Mouse (Mus musculus) heart, embryonic 14.5 days (tissue): ENCODE data around the gene Scai. TPM values are rescaled to one million over a fixed set of nuclear protein-coding genes. Genes with fewer than 3 reads are reported as not detected.

Source experiments
- ATAC-seq: fragments of 200-750 bp; cut with Nextera tagmentation; 2 replicates; pipeline ENCODE4 v1.8.0; 2017; ENCODE audit warnings: low read depth, moderate TSS enrichment; ENCODE audit not compliant: insufficient number of reproducible peaks, insufficient read depth, low FRiP score
- H3K27ac ChIP-seq, 2 experiments: fragments of 200-500 bp in 1 of 2; fragments of 300-500 bp in 1 of 2; sonication (generic) in 1 of 2; replicated peaks in 1 of 2; 2 replicates each; pipeline ENCODE4 v1.5.1; 2012 to 2014; ENCODE audit warnings: low read depth in 2 of 2, low read length in 2 of 2, control low read depth in 1 of 2, mild to moderate bottlenecking in 1 of 2, mixed read lengths in 1 of 2; ENCODE audit not compliant: control insufficient read depth in 1 of 2, insufficient read depth in 1 of 2
- H3K27me3 ChIP-seq: fragments of 300-500 bp; sonication (generic); 2 replicates; pipeline ENCODE4 v1.6.1; 2014; ENCODE audit warnings: mild to moderate bottlenecking, low read length, control low read depth; ENCODE audit not compliant: control insufficient read depth, insufficient read depth
- H3K36me3 ChIP-seq: fragments of 300-500 bp; sonication (generic); 2 replicates; pipeline ENCODE4 v1.6.1; 2014; ENCODE audit warnings: mild to moderate bottlenecking, control low read depth, low read length, mixed read lengths; ENCODE audit not compliant: control insufficient read depth, insufficient read depth
- H3K4me1 ChIP-seq, 2 experiments: fragments of 200-500 bp in 1 of 2; fragments of 300-500 bp in 1 of 2; sonication (generic) in 1 of 2; 2 replicates each; pipeline ENCODE4 v1.6.1; 2012 to 2014; ENCODE audit warnings: low read length in 2 of 2, control low read depth in 1 of 2, mixed read lengths in 1 of 2; ENCODE audit not compliant: control insufficient read depth in 2 of 2, insufficient read depth in 2 of 2
- H3K4me2 ChIP-seq: fragments of 300-500 bp; sonication (generic); 2 replicates; pipeline ENCODE4 v1.6.1; 2014; ENCODE audit warnings: mild to moderate bottlenecking, low read length
- H3K4me3 ChIP-seq, 2 experiments: fragments of 200-500 bp in 1 of 2; fragments of 300-500 bp in 1 of 2; sonication (generic) in 1 of 2; 2 replicates each; pipeline ENCODE4 v1.5.1; 2012 to 2014; ENCODE audit warnings: low read length in 2 of 2, mild to moderate bottlenecking in 2 of 2, control low read depth in 1 of 2, low read depth in 1 of 2, moderate library complexity in 1 of 2; ENCODE audit not compliant: control insufficient read depth in 1 of 2, insufficient read depth in 1 of 2
- H3K9ac ChIP-seq: fragments of 300-500 bp; sonication (generic); 2 replicates; pipeline ENCODE4 v1.6.1; 2014; ENCODE audit warnings: mild to moderate bottlenecking, low read length
- H3K9me3 ChIP-seq: fragments of 300-500 bp; sonication (generic); 2 replicates; pipeline ENCODE4 v1.6.1; 2016; ENCODE audit warnings: low read length, control low read depth; ENCODE audit not compliant: control insufficient read depth
- WGBS: fragments of 180-500 bp; shearing (Covaris S2); extraction: QIAGEN DNeasy Blood & Tissue Kit; methylation state at CpG from one replicate; pipeline ENCODE4 v1.1.7; 2014; 5-methylcytosine and 5-hydroxymethylcytosine counted together
- polyA plus RNA-seq: library from polyadenylated mRNA; unstranded; fragments of >200 nt; fragmentation: Nextera tagmentation; extraction: Ambion mirVana; gene quantifications from 2 replicates; pipeline ENCODE4 v1.2.1, GENCODE M21; 2014

Gene Scai
- polyA plus RNA-seq, 1 experiment from 2014 or later, result 6.7 TPM

- Histone ChIP-seq H3K27me3 (no peaks in the 10 kb centered on the region), H3K4me2 (no peak overlapping the region), H3K4me3 (no peak overlapping the region), H3K9me3 (no peaks in the 10 kb centered on the region), H3K9ac (no peak overlapping the region), H3K36me3 (no peaks in the 10 kb centered on the region), H3K4me1 (peaks cover 0 to 4% of the 10 kb centered on the region in 2 experiments; a peak in 2 of 4 replicates), H3K27ac (no peak overlapping the region)
- 47% methylated on average over 1 of the region's 1 CpGs for WGBS
- no peak for ATAC-seq
These were observed 32.6 kb downstream of the Scai start for GRCm38 (mm10) chr2:39157916-39158315.

GRCm38 (mm10) chr2:39156821-39157220 is 33.7 kb downstream of the Scai start:
- no peak for ATAC-seq
- WGBS, result 88% methylated on average over 1 of the region's 1 CpGs
- no peak overlapping the region for H3K27ac ChIP-seq
- peaks cover 0 to 4% of the 10 kb centered on the region in 2 experiments; a peak in 2 of 4 replicates for H3K4me1 ChIP-seq
- no peaks in the 10 kb centered on the region for H3K36me3 ChIP-seq
- H3K9me3 ChIP-seq, result no peaks in the 10 kb centered on the region
- no peaks in the 10 kb centered on the region for H3K27me3 ChIP-seq
- H3K4me2 ChIP-seq, result no peak overlapping the region
- H3K9ac ChIP-seq, result no peak overlapping the region
- H3K4me3 ChIP-seq, result no peak overlapping the region

DNA sequence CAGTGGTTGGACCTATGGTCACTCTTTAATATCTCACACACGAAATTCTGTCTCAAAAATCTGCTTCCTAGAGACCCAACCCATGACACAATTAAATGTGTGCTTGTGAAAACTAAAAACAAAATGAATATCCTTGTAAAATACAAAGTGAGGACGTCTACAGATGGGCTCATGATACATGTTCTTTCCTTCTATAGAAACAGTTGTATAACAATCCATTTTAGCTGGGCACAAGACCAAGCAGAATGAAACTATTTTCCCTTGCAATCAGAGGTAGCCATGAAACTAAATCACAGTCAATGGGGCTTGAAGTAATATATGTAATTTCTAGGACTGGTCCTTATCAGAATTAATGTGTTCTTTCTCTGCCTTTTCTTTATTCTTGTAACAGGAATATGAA is 39.6 kb downstream of the Scai start:
- no peaks in the 10 kb centered on the region for H3K4me1 ChIP-seq
- H3K36me3 ChIP-seq, result no peaks in the 10 kb centered on the region
- no peak overlapping the region for H3K4me2 ChIP-seq
- H3K9ac ChIP-seq, result no peak overlapping the region
- no peak overlapping the region for H3K27ac ChIP-seq
- no peak for ATAC-seq
- H3K4me3 ChIP-seq, result no peak overlapping the region
- WGBS, result 70% methylated on average over 2 of the region's 2 CpGs
- H3K9me3 ChIP-seq, result no peaks in the 10 kb centered on the region
- no peaks in the 10 kb centered on the region for H3K27me3 ChIP-seq

- H3K27me3 ChIP-seq, result no peaks in the 10 kb centered on the region
- H3K9ac ChIP-seq, result no peak overlapping the region
- WGBS, result 50% methylated on average over 2 of the region's 2 CpGs
- H3K9me3 ChIP-seq, result no peaks in the 10 kb centered on the region
- H3K36me3 ChIP-seq, result 0 out of 2 replicates have a peak, but pooled peaks cover 3% of the 10 kb centered on the region
- H3K4me3 ChIP-seq, result no peak overlapping the region
- ATAC-seq, result no peak
- H3K4me1 ChIP-seq, result no peaks in the 10 kb centered on the region
- no peak overlapping the region for H3K27ac ChIP-seq
- H3K4me2 ChIP-seq, result no peak overlapping the region
These were observed 42.5 kb downstream of the Scai start for GRCm38 (mm10) chr2:39148075-39148474.

DNA sequence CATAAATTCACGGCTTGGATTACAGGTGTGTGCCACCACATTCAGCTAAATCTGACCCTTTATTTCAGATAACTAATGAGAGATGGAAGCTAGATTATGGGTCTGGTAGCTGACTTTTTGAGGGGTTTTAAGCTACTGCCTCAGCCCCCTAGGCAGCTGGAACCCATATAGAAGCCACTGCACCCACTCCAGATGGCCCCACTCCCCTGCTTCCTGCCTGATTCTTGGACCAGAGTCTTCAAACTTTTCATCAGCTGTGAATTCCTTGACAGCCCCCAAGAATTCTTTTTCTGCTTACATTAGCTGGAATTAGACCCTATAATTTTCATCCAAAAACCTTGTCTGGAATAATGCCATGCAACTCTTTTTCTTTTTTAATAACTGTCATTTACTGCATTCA is 44.1 kb downstream of the Scai start:
- Histone ChIP-seq H3K4me2 (no peak overlapping the region), H3K4me3 (no peak overlapping the region), H3K4me1 (no peaks in the 10 kb centered on the region), H3K9ac (no peak overlapping the region), H3K9me3 (no peaks in the 10 kb centered on the region), H3K27me3 (no peaks in the 10 kb centered on the region), H3K36me3 (0 out of 2 replicates have a peak, but pooled peaks cover 3% of the 10 kb centered on the region), H3K27ac (no peak overlapping the region)
- no peak for ATAC-seq
- WGBS, result 88% methylated on average over 1 of the region's 1 CpGs

- Histone ChIP-seq H3K9me3 (no peaks in the 10 kb centered on the region), H3K9ac (no peak overlapping the region), H3K4me2 (no peak overlapping the region), H3K36me3 (0 out of 2 replicates have a peak, but pooled peaks cover 3% of the 10 kb centered on the region), H3K27ac (no peak overlapping the region), H3K27me3 (no peaks in the 10 kb centered on the region), H3K4me3 (no peak overlapping the region), H3K4me1 (no peaks in the 10 kb centered on the region)
- 82% methylated on average over 3 of the region's 3 CpGs for WGBS
- ATAC-seq, result no peak
These were observed 48.1 kb downstream of the Scai start for GRCm38 (mm10) chr2:39142357-39142948.

DNA sequence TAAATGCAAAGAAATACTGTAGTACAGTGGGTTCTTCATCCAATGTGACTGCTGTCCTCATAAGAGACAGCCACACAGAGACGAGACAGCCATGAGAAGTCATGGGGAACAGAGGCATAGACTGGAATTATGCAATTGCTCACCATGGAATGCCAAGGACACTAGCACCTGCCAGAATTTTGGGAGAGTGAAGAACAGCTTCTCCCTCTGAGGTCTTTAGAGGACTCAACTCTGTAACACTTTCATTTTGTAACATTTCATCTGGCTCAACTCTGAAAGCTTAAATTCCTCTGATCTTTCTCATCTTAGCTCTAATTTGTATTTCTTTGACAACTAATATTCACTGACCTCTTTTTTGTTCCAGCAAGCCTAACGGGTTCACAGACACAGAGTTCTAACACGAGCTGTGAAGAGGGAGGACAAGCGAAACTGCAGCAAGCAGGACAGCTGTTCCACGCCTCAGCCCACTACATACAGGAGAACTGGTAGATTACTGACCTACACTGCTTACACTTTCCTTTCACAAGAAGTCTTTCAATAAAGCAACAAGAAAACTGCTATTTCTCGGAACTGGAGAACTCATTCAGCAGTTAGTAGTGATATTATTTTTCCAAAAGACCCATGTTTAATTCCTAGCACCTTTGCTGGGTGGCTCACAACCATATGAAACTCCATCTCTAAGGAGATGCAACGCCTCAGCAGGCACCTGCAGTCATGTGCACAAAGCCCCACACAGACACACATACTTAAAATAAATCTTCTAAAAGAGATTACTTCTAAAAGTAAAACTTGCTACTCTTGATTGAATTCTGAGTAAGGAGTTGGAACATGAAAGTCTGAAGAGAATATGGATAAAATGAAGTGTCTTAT is 49.7 kb downstream of the Scai start:
- ATAC-seq, result no peak
- Histone ChIP-seq H3K27ac (no peak overlapping the region), H3K4me1 (no peaks in the 10 kb centered on the region), H3K36me3 (0 out of 2 replicates have a peak, but pooled peaks cover 3% of the 10 kb centered on the region), H3K27me3 (no peaks in the 10 kb centered on the region), H3K9me3 (no peaks in the 10 kb centered on the region), H3K4me2 (no peak overlapping the region), H3K4me3 (no peak overlapping the region), H3K9ac (no peak overlapping the region)
- WGBS, result 86% methylated on average over 7 of the region's 7 CpGs
